9 mouse cellular contexts compared by ENCODE assay signal in the genomic region with DNA sequence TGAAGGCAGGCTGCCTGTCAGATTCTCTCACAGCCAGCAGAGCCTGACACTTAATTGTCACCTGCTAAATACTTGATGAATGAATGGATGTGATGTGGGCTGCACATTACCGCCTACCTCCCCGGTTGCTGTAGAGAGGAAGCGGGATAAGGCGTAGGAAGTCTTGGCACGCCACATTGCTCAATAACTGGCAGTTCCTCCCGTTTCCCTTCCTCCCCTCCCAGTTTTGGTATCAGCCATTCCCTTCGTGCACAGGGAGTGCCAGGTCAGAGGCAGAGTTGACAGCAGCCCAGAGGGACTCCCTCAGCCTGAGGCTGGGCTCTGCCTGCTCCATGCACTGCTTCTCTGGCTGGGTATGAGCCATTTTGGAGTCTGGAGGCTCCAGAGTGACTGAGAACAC. TPM values are rescaled to one million over a fixed set of nuclear protein-coding genes. Genes with fewer than 3 reads are reported as not detected.
A peak's percentile ranks its signal among the peaks of the same experiment; 100 is the strongest.
DNase-seq lines count a peak whose midpoint lies in the region; ATAC-seq and TF ChIP-seq lines count a peak whose summit lies in the region.
"Had no signal": no experiment of that assay in that cellular context is flagged by ENCODE, and none has a peak within 500 bp of the region (broad histone marks: within the 10 kb centered on the region; RNA-seq: fewer than 3 reads in every experiment).

No protein-coding gene starts in this region.

- peak; percentile 19 to 79 for DNase-seq in frontal cortex, adult 2 months (ENCODE audit: extremely low spot score in 1 of 2, low spot score in 1 of 2)
- DNase-seq in layer of hippocampus, adult 18-20 months (ENCODE audit: low spot score in 2 of 2), result peak; percentile 82 to 88
- no peak for DNase-seq in kidney, postnatal 10 days
- no peak for DNase-seq in embryo, embryonic 9.5 days (ENCODE audit: extremely low spot score)
- no peak for DNase-seq in thymus, postnatal 25 days
- DNase-seq: lung, embryonic 14.5 days had no signal

- no peaks in the 10 kb centered on the region for H3K4me1 ChIP-seq in intestine, postnatal 0 days (replicated peaks; ENCODE audit: control insufficient read depth, insufficient read depth, low read length)
- peaks cover 8% of the 10 kb centered on the region; the same call in 1 of the 2 replicates for H3K4me1 ChIP-seq in intestine, embryonic 16.5 days (ENCODE audit: control insufficient read depth, insufficient read depth, low read length)
- peaks cover 81% of the 10 kb centered on the region for H3K4me1 ChIP-seq in megakaryocyte, embryonic 14.5 days

- H3K9ac ChIP-seq in intestine, postnatal 0 days (ENCODE audit: low read depth, low read length), result no peak overlapping the region
- H3K9ac ChIP-seq in intestine, embryonic 16.5 days (ENCODE audit: low read depth, low read length), result no peak overlapping the region
- H3K9ac ChIP-seq: lung, embryonic 14.5 days had no signal

- H3K9me3 ChIP-seq in intestine, postnatal 0 days (ENCODE audit: control insufficient read depth), result no peaks in the 10 kb centered on the region
- H3K9me3 ChIP-seq in intestine, embryonic 16.5 days (ENCODE audit: control insufficient read depth, low read length), result no peaks in the 10 kb centered on the region
- H3K9me3 ChIP-seq in megakaryocyte, embryonic 14.5 days, result no peaks in the 10 kb centered on the region

- H3K36me3 ChIP-seq in intestine, postnatal 0 days (ENCODE audit: control insufficient read depth, insufficient read depth), result peaks cover 12% of the 10 kb centered on the region
- H3K36me3 ChIP-seq in intestine, embryonic 16.5 days (ENCODE audit: control insufficient read depth, insufficient read depth, low read length), result no peaks in the 10 kb centered on the region
- no peaks in the 10 kb centered on the region for H3K36me3 ChIP-seq in megakaryocyte, embryonic 14.5 days (replicated peaks; ENCODE audit: low read length)

- H3K4me3 ChIP-seq in intestine, postnatal 0 days (ENCODE audit: low read depth, low read length), result no peak overlapping the region
- H3K4me3 ChIP-seq in intestine, embryonic 16.5 days (ENCODE audit: low read length), result no peak overlapping the region
- peak overlapping the region; percentile 13 for H3K4me3 ChIP-seq in megakaryocyte, embryonic 14.5 days (replicated peaks)

- 57% methylated on average over 7 of the region's 7 CpGs for WGBS in intestine, postnatal 0 days
- WGBS in intestine, embryonic 16.5 days, result 58% methylated on average over 7 of the region's 7 CpGs

- no peak overlapping the region for H3K27ac ChIP-seq in intestine, postnatal 0 days (ENCODE audit: low read depth, low read length)
- H3K27ac ChIP-seq in intestine, embryonic 16.5 days (ENCODE audit: low read length), result no peak overlapping the region

- H3K27me3 ChIP-seq in intestine, postnatal 0 days (replicated peaks; ENCODE audit: control insufficient read depth, insufficient read depth, low read length), result no peaks in the 10 kb centered on the region
- H3K27me3 ChIP-seq in intestine, embryonic 16.5 days (replicated peaks; ENCODE audit: control insufficient read depth, insufficient read depth, low read length), result no peaks in the 10 kb centered on the region
- H3K27me3 ChIP-seq in megakaryocyte, embryonic 14.5 days (replicated peaks), result peaks cover 13% of the 10 kb centered on the region

- no peak for TF ChIP-seq CTCF in intestine, postnatal 0 days (IDR thresholded peaks at IDR 0.05; ENCODE audit: low read depth)

- no peak overlapping the region for H3K4me2 ChIP-seq in intestine, postnatal 0 days (replicated peaks; ENCODE audit: low read depth)
- H3K4me2 ChIP-seq in intestine, embryonic 16.5 days (ENCODE audit: low read depth, low read length), result no peak overlapping the region
- H3K4me2 ChIP-seq: lung, embryonic 14.5 days had no signal

- ATAC-seq in intestine, postnatal 0 days, result peak; percentile 41; the same call in 1 of the 2 replicates
- ATAC-seq in intestine, embryonic 16.5 days, result no peak

RNA-seq across cellular contexts. Expression of a gene that starts 53.1 kb away (rescaled TPM):
- polyA plus RNA-seq in intestine, postnatal 0 days (2015; fragmentation: Nextera tagmentation; extraction: Ambion mirVana), result 1.2 and 1.3 TPM in 2 replicates
- polyA plus RNA-seq in intestine, embryonic 16.5 days (2015; fragmentation: Nextera tagmentation; extraction: Ambion mirVana), result 3.7 and 5.2 TPM in 2 replicates
- polyA plus RNA-seq in frontal cortex, adult 2 months (2012; rRNA removed), result 4.3 TPM in 2 replicates
- 1 to 10 TPM; 1.4 to 1.7 TPM for total RNA-seq in layer of hippocampus, adult 18-20 months (2021)
- polyA plus RNA-seq in megakaryocyte, embryonic 14.5 days (2012; ENCODE audit: insufficient read depth, low replicate concordance), result 0.74 TPM in 1 of 2 replicates, not detected in the other

Comparison
In these comparisons a context has a peak if more than half of its experiments do, and no peak if none do; other contexts are left out.
1. DNase-seq: peak in frontal cortex, adult 2 months (2 of 2) and layer of hippocampus, adult 18-20 months (2 of 2); none in kidney, postnatal 10 days (single experiment), embryo, embryonic 9.5 days (single experiment) and thymus, postnatal 25 days (single experiment).